Mouse (Mus musculus): ENCODE data around the gene Ahnak.

DNA sequence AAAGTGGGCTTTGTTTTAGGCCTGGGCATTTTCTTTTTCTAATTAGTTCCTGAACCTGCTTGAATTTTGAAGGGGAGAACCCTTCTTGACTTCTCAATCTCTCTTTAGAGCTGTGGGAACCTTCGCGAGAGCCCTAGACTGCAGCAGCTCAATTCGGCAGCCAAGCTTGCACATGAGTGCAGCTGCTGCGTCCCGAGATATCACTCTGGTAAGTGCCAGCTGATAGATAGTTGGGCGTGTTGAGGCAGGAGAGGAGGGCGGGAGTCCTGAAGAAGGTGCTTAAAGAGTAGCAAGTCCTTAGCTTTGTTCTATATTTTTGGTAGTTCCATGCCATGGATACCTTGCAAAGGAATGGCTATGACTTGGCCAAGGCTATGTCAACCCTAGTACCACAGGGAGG is 42.2 kb upstream of the Ahnak start:
- TF ChIP-seq CTCF (IDR thresholded peaks at IDR 0.05; ENCODE audit: low read depth) = no peak
- TF ChIP-seq EP300 (IDR thresholded peaks at IDR 0.05; ENCODE audit: low read depth) = no peak
